14 mouse cellular contexts compared by ENCODE assay signal in the genomic region with DNA sequence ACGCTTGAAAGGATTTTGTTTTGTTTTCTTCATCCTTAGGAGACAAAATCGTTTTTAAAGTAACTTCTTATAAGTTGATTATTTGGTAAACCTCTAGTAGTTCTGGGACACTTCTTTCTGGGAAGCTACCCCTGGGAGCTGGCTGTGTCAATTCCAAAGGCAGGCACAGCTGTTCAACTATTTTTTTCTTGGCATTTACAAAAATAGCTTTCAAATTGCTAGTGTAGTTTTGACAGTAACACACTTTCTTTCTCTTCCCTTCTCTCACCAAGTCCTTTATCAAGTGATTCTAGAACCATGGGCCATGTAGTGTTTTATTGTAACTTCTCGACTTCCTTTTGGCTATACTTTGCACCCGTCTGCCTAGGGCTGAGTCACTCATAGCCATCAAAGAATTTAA.
DNase-seq lines count a peak whose midpoint lies in the region.
"Had no signal": no experiment of that assay in that cellular context is flagged by ENCODE, and none has a peak within 500 bp of the region (broad histone marks: within the 10 kb centered on the region; RNA-seq: fewer than 3 reads in every experiment).

No protein-coding gene starts in this region.

- DNase-seq in left cerebral cortex, adult 11 months (ENCODE audit: low spot score), result peak; percentile 7
- no peak for DNase-seq in left cerebral cortex, adult 8-10 months (ENCODE audit: low spot score in 2 of 2)
- DNase-seq in brain, adult 2 months (ENCODE audit: low read depth, low spot score), result peak; percentile 74
- DNase-seq in telencephalon, adult 2 months (ENCODE audit: low read depth, low spot score), result peak; percentile 62
- no peak for DNase-seq in cerebellum, adult 9-11 months
- DNase-seq: adrenal gland, adult 2 months; adrenal gland, postnatal 10 days; adrenal gland, postnatal 25 days; cerebellum, adult 11-12 months; cerebellum, adult 2 months; cerebellum, adult 9-10 months; cerebellum, postnatal 14 days; cerebellum, postnatal 36 days; embryo, embryonic 11 days had no signal

Comparison
In these comparisons a context has a peak if more than half of its experiments do, and no peak if none do; other contexts are left out.
1. DNase-seq: peak in left cerebral cortex, adult 11 months (single experiment), brain, adult 2 months (single experiment) and telencephalon, adult 2 months (single experiment); none in left cerebral cortex, adult 8-10 months (0 of 2) and cerebellum, adult 9-11 months (single experiment).